Mouse (Mus musculus) thymus, postnatal 10 days (tissue): ENCODE measurements around the gene Papln.

Experiments
- DNase-seq, 2 experiments: peaks; one replicate each; pipeline ENCODE4 v3.0.0; 2021; ENCODE audit warnings: low spot score in 2 of 2

Gene Papln

DNA sequence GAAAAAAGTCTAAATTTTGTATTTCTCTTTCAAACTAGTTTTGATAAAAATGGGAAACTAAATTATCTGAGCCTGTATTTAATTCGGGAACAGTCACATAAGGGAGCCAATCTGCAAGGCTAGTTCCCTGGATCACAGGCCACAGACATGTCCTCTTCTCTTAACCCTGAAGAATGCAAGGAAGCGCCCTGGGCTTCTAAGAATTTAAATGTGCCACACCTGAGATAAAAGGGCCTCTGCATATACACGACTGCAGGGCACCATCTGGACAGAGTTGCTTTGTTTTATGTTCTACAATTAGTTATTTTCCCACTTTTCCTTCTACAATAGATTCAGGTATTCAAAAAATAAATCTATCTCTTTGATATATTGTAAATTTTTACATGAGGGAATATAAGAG lies 67.0 kb downstream of the Papln start:
- no peak for DNase-seq

DNA sequence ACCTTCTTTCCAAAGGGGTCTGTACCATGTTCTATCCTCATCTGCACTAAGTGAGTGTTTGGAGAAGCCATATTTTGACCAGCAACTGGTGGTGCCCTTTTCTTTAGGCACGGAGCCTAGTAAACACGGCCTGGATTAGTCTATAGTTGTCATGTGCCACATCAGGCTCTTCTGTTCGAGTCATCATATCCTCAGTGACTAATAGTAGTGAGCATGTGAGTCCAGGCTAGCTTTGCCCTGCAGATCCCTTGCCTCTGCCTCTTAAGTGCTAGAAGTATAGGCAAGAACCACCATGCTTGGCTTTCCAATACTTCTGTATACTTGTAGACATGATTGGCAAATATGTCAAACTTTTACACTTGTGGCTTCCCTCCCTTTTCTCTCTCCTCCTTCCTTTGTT lies 70.5 kb downstream of the Papln start:
- no peak for DNase-seq

DNA sequence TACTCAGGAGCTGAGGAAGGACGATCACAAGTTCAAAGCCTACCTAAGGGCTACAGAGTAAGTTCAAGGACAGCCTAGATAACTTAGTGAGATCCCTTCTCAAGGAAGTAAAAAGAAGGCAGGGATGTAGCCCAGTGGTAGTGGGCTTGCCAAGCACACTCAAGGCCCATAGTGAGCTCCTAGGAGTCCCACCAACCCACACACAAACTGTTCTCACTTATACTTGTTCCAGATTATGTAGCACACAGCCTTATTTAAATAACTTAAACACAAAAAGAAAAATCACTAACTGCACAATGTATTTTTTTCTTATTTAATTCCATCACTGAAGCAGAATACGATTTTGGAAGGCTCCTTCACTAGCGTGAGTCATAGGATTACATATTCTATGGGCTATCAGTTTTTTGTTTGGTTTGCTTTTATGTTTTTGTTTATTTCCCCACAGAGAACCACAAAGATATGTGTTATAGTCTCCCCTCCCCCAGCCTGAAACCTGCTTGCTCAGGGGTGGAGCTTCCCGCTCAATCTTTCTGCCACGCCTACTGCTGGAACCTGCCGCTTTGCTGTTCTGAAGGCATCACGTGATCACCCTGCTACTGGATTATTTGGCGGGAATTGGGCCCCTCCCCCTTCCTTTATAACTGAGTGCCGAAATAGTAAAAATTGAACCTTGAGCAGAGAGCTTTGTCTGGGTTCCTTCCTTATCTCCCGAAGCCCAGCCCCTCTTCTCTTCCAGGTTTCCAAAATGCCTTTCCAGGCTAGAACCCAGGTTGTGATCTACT lies 78.2 kb downstream of the Papln start:
- no peak for DNase-seq
